Mouse (Mus musculus) olfactory bulb, adult 2 months (tissue): ENCODE measurements around the gene Folr2.

Source experiments
- CTCF ChIP-seq: fragments of 200-500 bp; IDR thresholded peaks from 2 replicates; pipeline ENCODE4 v1.5.1; 2012; ENCODE audit warnings: low read depth, mild to moderate bottlenecking, low read length, moderate library complexity; ENCODE audit not compliant: insufficient read depth
- POLR2A ChIP-seq: fragments of 200-500 bp; IDR thresholded peaks from 2 replicates; pipeline ENCODE4 v1.6.1; 2012; ENCODE audit warnings: mild to moderate bottlenecking, low read depth, low read length, moderate library complexity; ENCODE audit not compliant: insufficient read depth

GRCm38 (mm10) chr7:101817861-101818401, 39.1 kb downstream of the Folr2 start, which contains the start of gene Phox2a:
- TF ChIP-seq POLR2A (no peak), CTCF (no peak)
